Mouse (Mus musculus) ES-E14 (cell line): Measurements from ENCODE around the gene Ltb4r2. TPM values are rescaled to one million over a fixed set of nuclear protein-coding genes. Genes with fewer than 3 reads are reported as not detected.
A peak's percentile ranks its signal among the peaks of the same experiment; 100 is the strongest.

Experiments
- DNase-seq: peaks from one replicate; pipeline ENCODE4 v3.0.0-alpha.2; 2013; ENCODE audit warnings: low read depth, low spot score
- H3K27ac ChIP-seq: 2 replicates; pipeline ENCODE4 v1.5.1; 2012; ENCODE audit warnings: low read depth, mild to moderate bottlenecking, low read length, moderate library complexity, mixed read lengths; ENCODE audit not compliant: poor library complexity, insufficient read depth, severe bottlenecking
- H3K36me3 ChIP-seq: 2 replicates; pipeline ENCODE4 v1.6.1; 2012; ENCODE audit warnings: mild to moderate bottlenecking, low read length, moderate library complexity, mixed read lengths; ENCODE audit not compliant: control insufficient read depth, poor library complexity, insufficient read depth, severe bottlenecking
- H3K4me1 ChIP-seq, 2 experiments: fragments of 150-350 bp in 1 of 2; sonication (generic) in 1 of 2; 2 replicates each; pipeline ENCODE4 v1.6.1; 2012; ENCODE audit warnings: low read length in 2 of 2, mild to moderate bottlenecking in 1 of 2, mixed read lengths in 1 of 2; ENCODE audit not compliant: control insufficient read depth in 2 of 2, insufficient read depth in 2 of 2, poor library complexity in 1 of 2
- H3K4me3 ChIP-seq, 2 experiments: fragments of 150-350 bp in 1 of 2; sonication (generic) in 1 of 2; 2 replicates each; pipeline ENCODE4 v1.5.1; 2012; ENCODE audit warnings: low read length in 2 of 2, low read depth in 1 of 2, mild to moderate bottlenecking in 1 of 2, mixed read lengths in 1 of 2; ENCODE audit not compliant: insufficient read depth in 1 of 2, poor library complexity in 1 of 2, severe bottlenecking in 1 of 2
- H3K9ac ChIP-seq: 2 replicates; pipeline ENCODE4 v1.6.1; 2012; ENCODE audit warnings: low read depth, mild to moderate bottlenecking, low read length, mixed read lengths; ENCODE audit not compliant: poor library complexity, insufficient read depth, severe bottlenecking
- H3K9me3 ChIP-seq: fragments of 150-350 bp; sonication (generic); 2 replicates; pipeline ENCODE4 v1.6.1; 2012; ENCODE audit warnings: low read depth, mild to moderate bottlenecking, low read length; ENCODE audit not compliant: control insufficient read depth, insufficient read depth
- CHD2 ChIP-seq: IDR thresholded peaks from 2 replicates; pipeline ENCODE4 v1.6.1; 2014; ENCODE audit warnings: mild to moderate bottlenecking, low read depth, low read length, inconsistent platforms
- HCFC1 ChIP-seq: IDR thresholded peaks from 2 replicates; pipeline ENCODE4 v1.6.1; 2012; ENCODE audit warnings: low read length, inconsistent platforms, borderline replicate concordance; ENCODE audit not compliant: insufficient read depth
- MAFK ChIP-seq: IDR thresholded peaks from 2 replicates; pipeline ENCODE4 v1.6.1; 2014; ENCODE audit warnings: mild to moderate bottlenecking, low read depth, low read length, inconsistent platforms; ENCODE audit not compliant: insufficient read depth
- ZC3H11A ChIP-seq: IDR thresholded peaks from 2 replicates; pipeline ENCODE4 v1.6.1; 2012; ENCODE audit warnings: low read depth, mild to moderate bottlenecking, inconsistent platforms, low read length, borderline replicate concordance
- ZNF384 ChIP-seq: IDR thresholded peaks from 2 replicates; pipeline ENCODE4 v1.6.1; 2012; ENCODE audit warnings: low read depth, low read length, inconsistent platforms
- in situ Hi-C, 2 experiments: fragments of 600-800 bp; cut with MboI; formaldehyde crosslinking; loops; one replicate each; pipeline ENCODE4 v1.15.1; 2025; ENCODE audit warnings: low sequenced_read_pairs in 2 of 2, inconsistent platforms in 1 of 2; ENCODE audit not compliant: unreplicated experiment in 2 of 2
- total RNA-seq: library from RNA; depleted of rRNA; stranded (reverse); fragments of 300-350 nt; gene quantifications from 2 replicates; pipeline ENCODE4 v1.2.3, GENCODE M21; 2012

Gene Ltb4r2
- total RNA-seq, 1 experiment, result 1.5 TPM

DNA sequence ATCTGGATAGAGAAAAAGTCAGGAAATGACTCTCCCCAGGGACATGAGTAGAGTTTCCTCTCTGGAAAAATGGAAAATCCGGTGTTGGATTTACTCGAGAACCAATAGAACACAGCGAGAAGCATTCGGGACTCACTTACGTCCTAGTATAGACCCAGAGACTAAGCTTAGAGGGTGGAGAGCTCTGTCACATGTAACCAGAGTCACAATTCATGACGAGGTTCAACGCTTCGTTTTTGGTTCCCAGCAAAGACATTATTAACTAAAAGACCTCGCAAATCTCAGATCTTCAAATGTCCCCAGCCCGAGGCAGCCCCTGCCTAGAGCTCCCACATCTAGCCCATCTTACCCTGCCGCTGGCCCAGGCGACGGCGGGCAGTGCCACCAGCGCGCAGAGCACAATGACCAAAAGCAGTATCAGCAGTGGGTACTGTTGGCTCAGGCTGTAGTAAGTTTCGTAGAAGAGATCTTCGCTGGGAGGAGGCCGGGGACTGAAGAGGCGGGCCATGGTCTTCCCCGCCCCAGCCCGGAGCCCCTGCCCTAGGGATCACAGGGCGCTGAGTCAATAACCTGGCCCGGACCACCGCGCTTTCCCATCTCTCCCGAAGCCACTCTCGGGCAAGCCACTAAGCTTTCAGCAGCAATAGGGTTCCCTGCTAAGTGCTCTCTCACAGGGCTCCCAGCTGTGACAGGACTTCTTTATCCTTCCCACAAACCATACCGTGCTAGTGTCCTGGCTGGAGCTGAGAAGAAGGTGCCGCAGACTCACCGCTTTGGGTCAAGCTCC lies 22.1 kb downstream of the Ltb4r2 start:
- H3K9ac ChIP-seq, result no peak overlapping the region
- no peaks in the 10 kb centered on the region for H3K9me3 ChIP-seq
- in situ Hi-C loops, result no loop called here
- TF ChIP-seq HCFC1 (no peak), CHD2 (no peak), ZNF384 (no peak), MAFK (no peak), ZC3H11A (no peak)
- peaks cover 0 to 12% of the 10 kb centered on the region in 2 experiments; a peak in 1 of 4 replicates for H3K4me1 ChIP-seq
- H3K36me3 ChIP-seq, result no peaks in the 10 kb centered on the region; the same call in 1 of the 2 replicates
- no peak for DNase-seq
- H3K27ac ChIP-seq, result no peak overlapping the region
- H3K4me3 ChIP-seq, result peak overlapping the region; percentile 26 to 38; a peak in 3 of 4 replicates

DNA sequence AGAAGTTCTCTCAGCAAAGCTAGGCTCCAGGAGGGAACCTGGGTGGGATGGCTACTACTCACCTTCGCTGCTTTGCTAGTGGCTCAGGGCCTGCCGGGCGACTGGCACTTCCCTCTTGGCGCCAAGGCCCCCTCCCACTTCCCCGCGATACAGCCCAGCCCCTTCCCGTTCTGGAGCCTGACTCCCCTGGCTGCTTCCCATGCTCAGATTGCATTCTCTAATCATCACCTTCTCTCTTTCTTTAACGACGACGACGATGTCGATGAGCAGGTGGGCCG lies 22.7 kb downstream of the Ltb4r2 start, which contains the start of gene Adcy4:
Adcy4 (minus strand) TSS at position 138 of the 278 bp plus-strand sequence.
- Histone ChIP-seq H3K36me3 (no peaks in the 10 kb centered on the region; the same call in 1 of the 2 replicates), H3K9ac (no peak within 1 kb of the TSS), H3K9me3 (no peaks in the 10 kb centered on the region), H3K27ac (no peak within 1 kb of the TSS), H3K4me1 (peaks cover 0 to 9% of the 10 kb centered on the region in 2 experiments; a peak in 1 of 4 replicates), H3K4me3 (peak within 1 kb of the TSS; percentile 26 to 38; a peak in 3 of 4 replicates)
- in situ Hi-C loops, result no loop called here
- no peak for TF ChIP-seq ZNF384
- no peak for TF ChIP-seq HCFC1
- TF ChIP-seq CHD2, result no peak
- TF ChIP-seq MAFK, result no peak
- no peak for TF ChIP-seq ZC3H11A
- DNase-seq, result no peak

DNA sequence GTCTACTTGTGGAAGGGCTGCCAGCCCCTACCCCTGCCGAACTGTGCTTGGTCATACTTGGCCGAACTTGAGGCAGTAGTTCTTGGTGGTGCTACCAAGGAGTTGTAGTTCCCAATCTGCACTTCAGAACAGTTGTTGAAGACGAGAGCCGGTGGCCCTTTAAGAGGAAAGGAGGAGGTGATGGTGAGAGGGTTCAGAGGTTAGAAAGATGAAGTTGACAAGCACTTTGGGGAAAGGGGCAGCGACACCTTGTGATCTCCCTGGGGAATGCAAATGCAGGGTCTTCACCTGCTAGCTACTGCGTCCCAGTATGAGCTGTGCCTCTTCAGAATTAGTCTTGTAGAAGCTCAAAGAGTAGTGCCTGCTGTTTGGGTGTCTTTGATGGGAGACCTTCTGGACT lies 24.0 kb downstream of the Ltb4r2 start:
- in situ Hi-C loops, result no loop called here
- H3K4me1 ChIP-seq, result peaks cover 0 to 10% of the 10 kb centered on the region in 2 experiments; a peak in 1 of 4 replicates

DNA sequence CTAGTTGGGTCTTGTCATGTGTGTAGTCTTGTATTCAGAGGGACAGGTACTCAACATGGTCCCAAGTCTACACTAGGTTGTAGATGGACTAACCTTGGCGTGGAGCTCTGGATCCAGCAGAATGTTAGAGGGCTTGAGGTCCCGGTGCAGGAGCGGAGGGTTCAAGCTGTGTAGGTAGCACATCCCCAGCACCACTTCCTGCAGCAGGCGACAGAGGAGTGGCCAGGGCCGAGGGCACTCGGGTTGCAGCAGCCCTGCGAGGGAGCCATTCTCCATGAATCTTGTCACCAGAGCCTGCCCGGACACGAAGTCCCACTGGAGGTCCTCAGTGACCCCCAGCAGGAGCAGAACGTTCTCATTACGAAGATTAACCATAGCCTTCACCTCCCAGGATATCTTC lies 26.5 kb downstream of the Ltb4r2 start:
- Histone ChIP-seq H3K4me3 (peak overlapping the region; percentile 57 to 60; a peak in 3 of 4 replicates), H3K9me3 (no peaks in the 10 kb centered on the region), H3K36me3 (no peaks in the 10 kb centered on the region; the same call in 1 of the 2 replicates), H3K27ac (no peak overlapping the region), H3K4me1 (peaks cover 0 to 7% of the 10 kb centered on the region in 2 experiments; a peak in 1 of 4 replicates), H3K9ac (no peak overlapping the region)
- DNase-seq, result no peak
- TF ChIP-seq ZNF384, result no peak
- TF ChIP-seq ZC3H11A, result no peak
- no peak for TF ChIP-seq HCFC1
- TF ChIP-seq MAFK, result no peak
- TF ChIP-seq CHD2, result no peak
- in situ Hi-C loops, result no loop called here

More for the DNA sequence above, 24.0 kb downstream of the Ltb4r2 start:
- H3K9ac ChIP-seq, result no peak overlapping the region
- no peak for DNase-seq
- no peaks in the 10 kb centered on the region for H3K9me3 ChIP-seq
- H3K36me3 ChIP-seq, result no peaks in the 10 kb centered on the region; the same call in 1 of the 2 replicates
- no peak overlapping the region for H3K27ac ChIP-seq
- no peak overlapping the region for H3K4me3 ChIP-seq
- TF ChIP-seq ZC3H11A, result no peak
- TF ChIP-seq HCFC1, result no peak
- no peak for TF ChIP-seq MAFK
